Mouse (Mus musculus): ENCODE results near the gene A730061H03Rik. TPM values are rescaled to one million over a fixed set of nuclear protein-coding genes. Genes with fewer than 3 reads are reported as not detected.

The A730061H03Rik gene
- 4.7 TPM for polyA plus RNA-seq (2021)

- ATAC-seq (peak; percentile 86), DNase-seq (ENCODE audit: low read depth, low spot score) (peak; percentile 94)
- in situ Hi-C loops (cut with MboI; ENCODE audit: low pct_unique_long_range_greater_than_20kb) = no loop called here
- H3K27me3 ChIP-seq = no peaks in the 10 kb centered on the region
- TF ChIP-seq CTCF (IDR thresholded peaks at IDR 0.05) = no peak
- POLR2A ChIA-PET = interaction anchor here (0.6 to 2.8 kb wide), 7 partner anchors 16 to 63 kb away, joined by 3 to 19 read pairs (median 4); partner anchors contain the start of genes Psme1, Psme2 and Rnf31
- CTCF ChIA-PET = interaction anchor here (1.5 kb wide), 1 partner anchor 18 kb away, joined by 3 read pairs; no protein-coding TSS in a partner anchor
Measured at GRCm38 (mm10) chr14:55560202-55561073, at the start of gene A730061H03Rik. Gene A730061H03Rik, minus strand, starts transcription at chr14:55560406.

- no peaks in the 10 kb centered on the region for H3K27me3 ChIP-seq
- DNase-seq (ENCODE audit: low read depth, low spot score) = no peak
- ChIA-PET CTCF (no interaction called here), POLR2A (interaction anchor here (1.2 kb wide), 1 partner anchor 45 kb away, joined by 3 read pairs; no protein-coding TSS in a partner anchor)
- in situ Hi-C loops (cut with MboI; ENCODE audit: low pct_unique_long_range_greater_than_20kb) = no loop called here
- TF ChIP-seq CTCF (IDR thresholded peaks at IDR 0.05) = no peak
- ATAC-seq = no peak
Measured at GRCm38 (mm10) chr14:55608339-55608738, 48.1 kb upstream of the A730061H03Rik start.

- H3K27me3 ChIP-seq = no peaks in the 10 kb centered on the region
- DNase-seq (ENCODE audit: low read depth, low spot score) = no peak
- CTCF ChIA-PET = no interaction called here
- POLR2A ChIA-PET = interaction anchor here (0.7 kb wide), 1 partner anchor 40 kb away, joined by 3 read pairs; no protein-coding TSS in a partner anchor
- in situ Hi-C loops (cut with MboI; ENCODE audit: low pct_unique_long_range_greater_than_20kb) = no loop called here
- ATAC-seq = no peak
- TF ChIP-seq CTCF (IDR thresholded peaks at IDR 0.05) = no peak
Measured at GRCm38 (mm10) chr14:55605743-55606459, 45.7 kb upstream of the A730061H03Rik start.

- POLR2A ChIA-PET = interaction anchor here (0.6 to 1.0 kb wide), 2 partner anchors 13 to 29 kb away, joined by 3 read pairs; partner anchors contain the start of gene Rnf31
Measured at GRCm38 (mm10) chr14:55604823-55605222, 44.6 kb upstream of the A730061H03Rik start.

GRCm38 (mm10) chr14:55603633-55604576, 43.7 kb upstream of the A730061H03Rik start:
- in situ Hi-C loops (cut with MboI; ENCODE audit: low pct_unique_long_range_greater_than_20kb) = no loop called here
- DNase-seq (ENCODE audit: low read depth, low spot score) = peak; percentile 80
- peak; percentile 95 for ATAC-seq
- CTCF ChIA-PET = interaction anchor here (0.9 kb wide), 1 partner anchor 9 kb away, joined by 3 read pairs; no protein-coding TSS in a partner anchor
- no peak for TF ChIP-seq CTCF (IDR thresholded peaks at IDR 0.05)
- POLR2A ChIA-PET = interaction anchor here (0.6 to 1.0 kb wide), 2 partner anchors 12 to 30 kb away, joined by 3 read pairs; partner anchors contain the start of gene Rnf31
- no peaks in the 10 kb centered on the region for H3K27me3 ChIP-seq

More at GRCm38 (mm10) chr14:55604823-55605222, 44.6 kb upstream of the A730061H03Rik start:
- TF ChIP-seq CTCF (IDR thresholded peaks at IDR 0.05) = no peak
- CTCF ChIA-PET = no interaction called here
- H3K27me3 ChIP-seq = no peaks in the 10 kb centered on the region
- in situ Hi-C loops (cut with MboI; ENCODE audit: low pct_unique_long_range_greater_than_20kb) = no loop called here
- ATAC-seq (no peak), DNase-seq (ENCODE audit: low read depth, low spot score) (no peak)

GRCm38 (mm10) chr14:55603271-55603632, 43.0 kb upstream of the A730061H03Rik start, which contains the start of gene Irf9:
Gene Irf9, plus strand, starts transcription at chr14:55603571.
- no peak for DNase-seq (ENCODE audit: low read depth, low spot score)
- CTCF ChIA-PET = interaction anchor here (0.9 kb wide), 1 partner anchor 9 kb away, joined by 3 read pairs; no protein-coding TSS in a partner anchor
- TF ChIP-seq CTCF (IDR thresholded peaks at IDR 0.05) = no peak
- H3K27me3 ChIP-seq = no peaks in the 10 kb centered on the region
- ATAC-seq = no peak
- in situ Hi-C loops (cut with MboI; ENCODE audit: low pct_unique_long_range_greater_than_20kb) = no loop called here
- POLR2A ChIA-PET = interaction anchor here (1.3 kb wide), 1 partner anchor 43 kb away, joined by 3 read pairs; the partner anchor contains the start of genes A730061H03Rik and Dcaf11

GRCm38 (mm10) chr14:55598521-55599390, 38.5 kb upstream of the A730061H03Rik start:
- ATAC-seq = no peak
- no peak for TF ChIP-seq CTCF (IDR thresholded peaks at IDR 0.05)
- ChIA-PET CTCF (interaction anchor here (1.4 kb wide), 1 partner anchor 10 kb away, joined by 3 read pairs; no protein-coding TSS in a partner anchor), POLR2A (no interaction called here)
- in situ Hi-C loops (cut with MboI; ENCODE audit: low pct_unique_long_range_greater_than_20kb) = loop anchor here (25.0 kb wide), 1 partner anchor 711 kb away; the partner anchor contains the start of genes Bcl2l2, Gm20521, Pabpn1 and Ppp1r3e
- H3K27me3 ChIP-seq = no peaks in the 10 kb centered on the region
- no peak for DNase-seq (ENCODE audit: low read depth, low spot score)

GRCm38 (mm10) chr14:55596036-55596690, 36.0 kb upstream of the A730061H03Rik start:
- no peaks in the 10 kb centered on the region for H3K27me3 ChIP-seq
- in situ Hi-C loops (cut with MboI; ENCODE audit: low pct_unique_long_range_greater_than_20kb) = loop anchor here (25.0 kb wide), 1 partner anchor 709 kb away; the partner anchor contains the start of genes Bcl2l2, Gm20521, Pabpn1 and Ppp1r3e
- CTCF ChIA-PET = no interaction called here
- DNase-seq (ENCODE audit: low read depth, low spot score) (no peak), ATAC-seq (no peak)
- POLR2A ChIA-PET = interaction anchor here (0.7 kb wide), 1 partner anchor 55 kb away, joined by 6 read pairs; no protein-coding TSS in a partner anchor
- no peak for TF ChIP-seq CTCF (IDR thresholded peaks at IDR 0.05)

All from Patski (cell line).